Mouse (Mus musculus): Measurements from ENCODE around the gene Olfr668.

DNA sequence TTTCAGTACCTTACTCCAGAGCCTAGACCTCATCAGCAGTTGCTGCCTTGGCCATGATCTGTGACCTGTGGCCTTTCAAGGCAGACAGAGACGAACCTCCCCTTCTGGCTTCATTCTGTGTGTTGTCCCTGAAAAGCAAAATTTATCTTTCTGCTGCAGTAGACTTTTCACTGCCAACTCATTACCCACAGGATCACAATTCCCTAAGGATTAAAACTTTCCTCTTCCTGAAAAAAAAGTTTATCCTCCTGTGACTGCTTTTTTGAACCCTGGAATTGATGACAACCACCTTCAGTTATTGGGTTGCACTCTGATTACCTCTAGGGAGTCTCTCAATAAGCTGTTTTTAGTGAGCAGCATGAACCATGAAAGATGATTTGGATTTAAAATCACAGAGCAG is 34.7 kb upstream of the Olfr668 start, which contains the start of gene Olfr670:
- TF ChIP-seq CTCF (IDR thresholded peaks at IDR 0.05; ENCODE audit: low read depth) = no peak
- no peak for TF ChIP-seq EP300 (IDR thresholded peaks at IDR 0.05; ENCODE audit: low read depth)

All from liver, postnatal 0 days (tissue).